Mouse (Mus musculus): ENCODE measurements around the gene Pip5k1b.

Gene Pip5k1b

GRCm38 (mm10) chr19:24317038-24317591 is 238.6 kb downstream of the Pip5k1b start:
- ChIA-PET POLR2A (interaction anchor here in 3 of 4 experiments (0.7 to 1.2 kb wide), 5 partner anchors 8 to 317 kb away, joined by 3 to 16 read pairs (median 4); no protein-coding TSS in a partner anchor), CTCF (interaction anchor here in 1 of 4 experiments (1.3 kb wide), 1 partner anchor 305 kb away, joined by 3 read pairs; no protein-coding TSS in a partner anchor)

DNA sequence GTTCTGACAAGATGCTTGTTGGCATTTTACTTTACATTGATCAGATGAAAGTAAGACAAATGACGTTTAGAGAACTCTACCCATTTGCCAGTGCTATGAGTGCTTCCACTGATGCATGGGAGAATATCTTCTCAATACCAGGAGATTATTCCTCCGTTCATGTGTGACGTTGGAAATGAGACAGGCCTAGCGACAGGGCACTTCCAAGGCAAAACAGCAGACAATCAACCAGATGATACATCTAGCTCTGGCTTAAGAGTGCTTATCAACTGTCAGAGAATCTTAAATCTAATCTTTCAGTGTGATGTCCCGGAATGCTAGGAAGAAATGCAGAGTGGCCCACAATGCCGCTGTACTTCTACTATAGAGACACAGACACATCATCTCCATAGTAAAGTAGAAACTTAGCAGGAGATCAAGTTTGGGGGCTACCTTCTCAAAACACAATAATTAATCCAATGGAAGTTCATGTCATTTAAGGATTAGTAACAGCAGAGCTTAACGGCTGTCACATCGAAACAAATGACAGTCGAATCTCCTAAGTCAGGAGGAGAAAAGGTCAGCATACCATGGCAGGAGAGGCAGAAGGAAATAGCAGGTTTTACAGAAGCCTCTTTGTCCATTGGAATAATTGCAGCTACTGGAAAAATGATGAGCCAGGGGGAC is 239.5 kb downstream of the Pip5k1b start:
- CTCF ChIA-PET = interaction anchor here in 1 of 4 experiments (1.3 kb wide), 1 partner anchor 306 kb away, joined by 3 read pairs; no protein-coding TSS in a partner anchor
- POLR2A ChIA-PET = interaction anchor here in 1 of 4 experiments (1.2 kb wide), 1 partner anchor 134 kb away, joined by 3 read pairs; no protein-coding TSS in a partner anchor

GRCm38 (mm10) chr19:24315234-24315633 is 240.4 kb downstream of the Pip5k1b start:
- POLR2A ChIA-PET = no interaction called here
- CTCF ChIA-PET = no interaction called here

DNA sequence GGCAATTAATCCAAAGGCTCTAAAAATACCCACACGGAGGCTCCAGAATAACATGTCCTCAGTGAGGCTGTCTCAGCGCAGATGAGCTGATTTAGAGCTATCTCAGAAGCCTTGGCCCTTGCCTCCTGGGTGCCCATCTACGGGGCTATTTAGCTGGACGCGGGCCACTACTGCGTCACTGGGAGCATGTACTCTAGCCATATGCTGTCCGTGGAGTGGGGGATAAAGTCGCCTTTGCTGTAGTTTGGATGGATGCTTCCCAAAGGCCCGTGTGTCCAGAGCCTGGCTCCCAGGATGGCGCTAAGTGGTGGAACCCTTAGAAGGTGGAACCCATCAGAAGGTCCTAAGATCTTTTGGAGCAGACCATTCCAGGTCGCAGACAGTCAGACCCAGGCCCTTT is 241.0 kb downstream of the Pip5k1b start:
- POLR2A ChIA-PET = no interaction called here
- CTCF ChIA-PET = no interaction called here

GRCm38 (mm10) chr19:24312556-24313342 is 242.9 kb downstream of the Pip5k1b start:
- ChIA-PET CTCF (interaction anchor here in 2 of 4 experiments (0.6 to 1.2 kb wide), 4 partner anchors 12 to 319 kb away, joined by 3 to 10 read pairs (median 3); no protein-coding TSS in a partner anchor), POLR2A (interaction anchor here in 1 of 4 experiments (0.6 to 0.7 kb wide), 3 partner anchors 11 to 574 kb away, joined by 3 to 4 read pairs (median 3); no protein-coding TSS in a partner anchor)

GRCm38 (mm10) chr19:24312046-24312445 is 243.6 kb downstream of the Pip5k1b start:
- CTCF ChIA-PET = interaction anchor here in 1 of 4 experiments (1.3 kb wide), 1 partner anchor 11 kb away, joined by 6 read pairs; no protein-coding TSS in a partner anchor
- POLR2A ChIA-PET = interaction anchor here in 1 of 4 experiments (0.6 kb wide), 1 partner anchor 417 kb away, joined by 4 read pairs; no protein-coding TSS in a partner anchor

GRCm38 (mm10) chr19:24308305-24308705 is 247.4 kb downstream of the Pip5k1b start:
- ChIA-PET CTCF (interaction anchor here (0.6 to 1.6 kb wide), 10 partner anchors 18 to 562 kb away, joined by 3 to 4 read pairs (median 3); no protein-coding TSS in a partner anchor), POLR2A (interaction anchor here in 2 of 4 experiments (0.6 to 1.4 kb wide), 6 partner anchors 9 to 59 kb away, joined by 3 to 4 read pairs (median 4); no protein-coding TSS in a partner anchor)

DNA sequence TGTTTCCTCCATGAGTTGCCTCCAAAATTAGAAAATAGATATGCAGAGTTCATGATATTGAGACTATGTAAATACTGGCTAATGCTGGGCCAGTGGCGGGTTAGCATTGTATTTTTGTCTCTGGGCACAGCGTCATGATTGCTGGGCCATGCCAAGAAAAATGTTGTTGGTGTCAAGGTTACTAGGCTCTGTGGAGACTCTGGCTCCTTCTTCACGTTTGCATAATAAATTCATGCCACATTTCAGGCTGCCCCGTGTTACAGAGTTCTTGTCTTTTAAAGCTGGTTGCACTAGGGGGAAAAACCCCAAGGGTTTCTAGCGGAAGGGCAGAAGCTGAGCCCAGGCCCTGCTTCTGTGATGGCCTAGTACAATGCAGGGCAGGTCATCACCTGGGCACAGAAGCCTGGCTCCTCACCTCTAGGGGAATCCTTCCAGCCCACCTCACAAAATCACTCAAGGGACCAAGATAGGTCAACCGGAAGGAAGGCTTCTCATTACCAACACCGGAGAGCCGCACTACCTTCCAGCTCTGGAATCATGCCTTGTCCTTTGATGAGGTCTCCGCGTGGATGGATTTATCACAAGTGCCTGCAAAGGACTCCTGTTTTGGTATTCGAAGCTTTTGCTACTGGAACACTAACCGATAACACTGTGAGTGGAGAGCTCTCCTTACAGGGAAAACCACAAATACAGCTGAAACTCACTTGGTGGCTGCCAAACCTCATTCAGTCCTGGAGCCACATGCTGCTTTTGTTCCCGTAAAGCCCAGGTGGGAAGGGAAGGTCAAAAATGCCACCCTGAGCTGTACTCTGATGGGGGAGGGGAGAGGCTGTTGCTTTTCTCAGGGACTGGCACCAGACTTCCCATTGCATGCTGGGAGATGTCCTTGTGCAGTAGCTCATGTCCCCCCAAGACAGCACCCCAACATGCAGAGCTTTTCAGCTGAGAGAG is 248.1 kb downstream of the Pip5k1b start:
- CTCF ChIA-PET = interaction anchor here (0.6 to 1.6 kb wide), 10 partner anchors 19 to 563 kb away, joined by 3 to 4 read pairs (median 3); no protein-coding TSS in a partner anchor

DNA sequence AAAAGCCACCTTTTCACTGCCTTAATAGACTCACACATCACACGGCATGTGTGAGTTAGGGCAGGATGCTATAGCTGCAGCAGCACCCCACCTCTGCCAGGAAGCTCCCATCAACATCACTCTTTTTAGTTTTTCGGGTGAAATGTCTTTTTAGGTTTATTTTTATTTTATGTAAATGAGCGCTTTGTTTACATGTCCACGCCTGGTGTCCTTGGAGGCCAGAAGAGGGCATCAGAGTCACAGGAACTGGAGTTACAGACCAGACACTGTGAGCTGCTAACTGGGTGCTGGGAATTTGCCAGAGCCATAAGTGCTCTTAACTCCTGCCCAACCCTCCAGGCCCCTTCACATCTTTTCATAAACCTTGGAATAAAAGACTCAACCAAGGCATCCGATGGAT is 249.3 kb downstream of the Pip5k1b start:
- CTCF ChIA-PET = interaction anchor here in 3 of 4 experiments (0.5 to 1.0 kb wide), 6 partner anchors 25 to 1138 kb away, joined by 3 to 4 read pairs (median 3); partner anchors contain the start of gene Fxn (in 1 of the 3)

More for the DNA sequence above, 248.1 kb downstream of the Pip5k1b start:
- POLR2A ChIA-PET = interaction anchor here in 1 of 4 experiments (0.8 to 1.2 kb wide), 3 partner anchors 12 to 36 kb away, joined by 3 to 4 read pairs (median 4); no protein-coding TSS in a partner anchor

DNA sequence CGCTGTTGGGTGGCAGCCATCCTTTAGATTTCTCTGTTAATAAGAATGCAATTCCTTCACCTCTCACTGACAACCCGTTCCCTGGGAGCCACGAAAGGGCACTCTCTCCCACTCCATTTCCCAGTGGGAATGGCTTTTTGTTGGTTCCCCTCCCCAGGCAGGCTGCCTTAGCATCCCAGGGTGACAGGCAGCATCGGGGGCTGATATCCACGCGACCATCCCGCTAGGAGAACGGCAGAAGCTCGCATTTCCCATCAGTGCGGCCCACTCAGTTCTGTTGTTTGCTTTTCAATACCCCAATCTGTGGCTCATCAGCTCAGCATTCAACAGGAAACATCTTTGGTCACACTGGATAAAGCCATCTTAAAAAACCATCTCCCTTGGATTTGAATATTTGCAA is 253.5 kb downstream of the Pip5k1b start:
- ChIA-PET CTCF (interaction anchor here in 3 of 4 experiments (0.7 to 2.4 kb wide), 19 partner anchors 21 to 584 kb away, joined by 3 to 28 read pairs (median 5); partner anchors contain the start of gene Fxn (in 1 of the 3)), POLR2A (interaction anchor here in 2 of 4 experiments (1.2 to 1.9 kb wide), 2 partner anchors 21 to 175 kb away, joined by 3 to 6 read pairs; partner anchors contain the start of genes Fam122a (in 1 of the 2) and Fxn (in 1 of the 2))

More for the DNA sequence above, 249.3 kb downstream of the Pip5k1b start:
- POLR2A ChIA-PET = interaction anchor here in 1 of 4 experiments (0.6 kb wide), 1 partner anchor 1752 kb away, joined by 4 read pairs; no protein-coding TSS in a partner anchor

GRCm38 (mm10) chr19:24301768-24302148 is 253.9 kb downstream of the Pip5k1b start:
- POLR2A ChIA-PET = interaction anchor here in 3 of 4 experiments (0.6 to 1.9 kb wide), 5 partner anchors 21 to 1113 kb away, joined by 3 to 6 read pairs (median 3); partner anchors contain the start of genes Fam122a (in 2 of the 3) and Fxn (in 1 of the 3)
- CTCF ChIA-PET = interaction anchor here (0.5 to 2.4 kb wide), 44 partner anchors 10 to 584 kb away, joined by 3 to 28 read pairs (median 4); partner anchors contain the start of genes Fxn (in 2 of the 4) and Pgm5 (in 1 of the 4)

- CTCF ChIA-PET = interaction anchor here (0.5 to 2.4 kb wide), 61 partner anchors 9 to 1224 kb away, joined by 3 to 28 read pairs (median 4); partner anchors contain the start of genes Fxn (in 2 of the 4) and Pgm5 (in 1 of the 4)
Measured at GRCm38 (mm10) chr19:24300994-24301767, 254.5 kb downstream of the Pip5k1b start.

DNA sequence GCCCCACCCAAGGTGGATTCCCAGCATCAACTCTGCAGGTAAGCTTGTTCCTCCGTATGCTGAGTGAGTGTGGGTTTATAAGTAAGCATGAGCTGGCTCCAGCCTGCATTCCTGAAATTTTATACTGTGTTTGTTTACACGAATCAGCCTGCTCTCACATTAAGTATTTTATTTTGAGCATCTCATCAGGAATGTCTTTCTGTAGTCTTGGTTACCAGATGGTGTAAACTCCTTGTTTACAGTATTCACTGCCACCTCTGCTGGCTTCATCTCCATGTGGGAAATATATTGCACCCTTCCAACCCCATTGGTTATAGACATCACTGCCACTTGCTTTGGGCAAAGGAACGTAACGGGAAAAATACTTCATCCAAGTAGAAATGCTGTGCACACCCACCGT is 262.1 kb downstream of the Pip5k1b start:
- ChIA-PET CTCF (interaction anchor here in 1 of 4 experiments (0.6 to 1.0 kb wide), 2 partner anchors 13 to 19 kb away, joined by 3 to 6 read pairs; no protein-coding TSS in a partner anchor), POLR2A (interaction anchor here in 1 of 4 experiments (1.4 kb wide), 1 partner anchor 14 kb away, joined by 3 read pairs; the partner anchor contains the start of gene Fxn)

More at GRCm38 (mm10) chr19:24300994-24301767, 254.5 kb downstream of the Pip5k1b start:
- POLR2A ChIA-PET = interaction anchor here (0.5 to 1.9 kb wide), 11 partner anchors 17 to 1112 kb away, joined by 3 to 6 read pairs (median 4); partner anchors contain the start of genes Fam122a (in 2 of the 4) and Fxn (in 1 of the 4)

DNA sequence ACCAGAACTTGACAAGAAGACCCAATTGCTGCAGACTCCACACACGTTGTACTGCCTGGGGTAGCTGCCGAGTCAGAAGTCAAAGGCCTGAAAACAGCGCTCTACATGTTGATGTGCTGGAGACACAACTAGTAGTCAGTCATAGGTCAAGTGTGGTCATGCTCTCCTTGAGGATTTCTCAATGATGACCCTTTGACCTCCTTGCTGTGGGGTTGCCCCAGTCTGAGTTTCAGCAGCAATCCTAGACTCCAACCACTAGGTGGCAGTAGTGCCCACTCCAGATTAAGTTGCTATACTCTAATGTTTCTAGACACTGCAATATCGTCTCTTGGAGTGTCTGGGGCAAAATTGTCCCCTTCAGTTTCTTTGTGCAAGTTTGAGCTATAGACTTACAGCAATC is 271.5 kb downstream of the Pip5k1b start:
- ChIA-PET POLR2A (interaction anchor here in 1 of 4 experiments (0.9 to 1.4 kb wide), 2 partner anchors 37 to 84 kb away, joined by 3 to 4 read pairs; no protein-coding TSS in a partner anchor), CTCF (interaction anchor here in 1 of 4 experiments (1.7 kb wide), 1 partner anchor 13 kb away, joined by 6 read pairs; no protein-coding TSS in a partner anchor)

GRCm38 (mm10) chr19:24281288-24281980 is 274.2 kb downstream of the Pip5k1b start:
- ChIA-PET POLR2A (interaction anchor here (0.6 to 2.1 kb wide), 23 partner anchors 14 to 680 kb away, joined by 3 to 12 read pairs (median 4); partner anchors contain the start of genes Fam122a (in 2 of the 4), Pgm5 (in 1 of the 4) and Tjp2 (in 1 of the 4)), CTCF (interaction anchor here (0.5 to 2.8 kb wide), 20 partner anchors 10 to 604 kb away, joined by 3 to 16 read pairs (median 4); no protein-coding TSS in a partner anchor)

All from embryonic stem cell, embryonic (primary cell).